Mouse (Mus musculus) liver, adult 2 months (tissue): Measurements from ENCODE around the gene Ap5z1.

Experiments used
- CTCF ChIP-seq: fragments of 200-500 bp; IDR thresholded peaks from 2 replicates; pipeline ENCODE4 v1.5.1; 2011; ENCODE audit warnings: low read depth, low read length, control low read depth
- POLR2A ChIP-seq: fragments of 200-500 bp; IDR thresholded peaks from 2 replicates; pipeline ENCODE4 v1.6.1; 2011; ENCODE audit warnings: low read length, control low read depth; ENCODE audit not compliant: insufficient read depth; ENCODE audit errors: extremely low read depth

DNA sequence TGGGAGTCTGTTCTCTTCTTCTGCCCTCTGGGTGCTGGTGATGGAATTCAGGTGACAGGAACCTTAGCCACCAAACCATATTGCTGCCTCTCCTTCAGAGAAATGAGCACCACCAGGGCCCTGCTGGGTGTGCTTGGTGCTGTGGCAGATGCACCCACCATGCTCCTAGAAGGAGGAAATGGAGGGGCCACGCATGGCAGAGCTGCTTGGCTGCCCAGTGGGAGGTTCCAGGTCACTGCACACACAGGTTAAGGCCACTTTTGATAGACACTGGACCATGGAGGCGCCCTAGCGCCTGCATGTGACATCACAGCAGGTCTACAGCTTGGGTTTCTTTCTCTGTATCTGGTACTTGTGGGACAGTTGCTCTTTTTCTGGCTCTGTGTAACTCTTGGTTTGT, 46.6 kb upstream of the Ap5z1 start:
- TF ChIP-seq CTCF, result no peak
- TF ChIP-seq POLR2A, result no peak
